Mouse (Mus musculus) ES-E14 (cell line): ENCODE data around the gene Acot7. TPM values are rescaled to one million over a fixed set of nuclear protein-coding genes. Genes with fewer than 3 reads are reported as not detected.

Experiments
- DNase-seq: peaks from one replicate; pipeline ENCODE4 v3.0.0-alpha.2; 2013; ENCODE audit warnings: low read depth, low spot score
- H3K27ac ChIP-seq: 2 replicates; pipeline ENCODE4 v1.5.1; 2012; ENCODE audit warnings: low read depth, mild to moderate bottlenecking, low read length, moderate library complexity, mixed read lengths; ENCODE audit not compliant: poor library complexity, insufficient read depth, severe bottlenecking
- H3K36me3 ChIP-seq: 2 replicates; pipeline ENCODE4 v1.6.1; 2012; ENCODE audit warnings: mild to moderate bottlenecking, low read length, moderate library complexity, mixed read lengths; ENCODE audit not compliant: control insufficient read depth, poor library complexity, insufficient read depth, severe bottlenecking
- H3K4me1 ChIP-seq, 2 experiments: fragments of 150-350 bp in 1 of 2; sonication (generic) in 1 of 2; 2 replicates each; pipeline ENCODE4 v1.6.1; 2012; ENCODE audit warnings: low read length in 2 of 2, mild to moderate bottlenecking in 1 of 2, mixed read lengths in 1 of 2; ENCODE audit not compliant: control insufficient read depth in 2 of 2, insufficient read depth in 2 of 2, poor library complexity in 1 of 2
- H3K4me3 ChIP-seq, 2 experiments: fragments of 150-350 bp in 1 of 2; sonication (generic) in 1 of 2; 2 replicates each; pipeline ENCODE4 v1.5.1; 2012; ENCODE audit warnings: low read length in 2 of 2, low read depth in 1 of 2, mild to moderate bottlenecking in 1 of 2, mixed read lengths in 1 of 2; ENCODE audit not compliant: insufficient read depth in 1 of 2, poor library complexity in 1 of 2, severe bottlenecking in 1 of 2
- H3K9ac ChIP-seq: 2 replicates; pipeline ENCODE4 v1.6.1; 2012; ENCODE audit warnings: low read depth, mild to moderate bottlenecking, low read length, mixed read lengths; ENCODE audit not compliant: poor library complexity, insufficient read depth, severe bottlenecking
- H3K9me3 ChIP-seq: fragments of 150-350 bp; sonication (generic); 2 replicates; pipeline ENCODE4 v1.6.1; 2012; ENCODE audit warnings: low read depth, mild to moderate bottlenecking, low read length; ENCODE audit not compliant: control insufficient read depth, insufficient read depth
- CHD2 ChIP-seq: IDR thresholded peaks from 2 replicates; pipeline ENCODE4 v1.6.1; 2014; ENCODE audit warnings: mild to moderate bottlenecking, low read depth, low read length, inconsistent platforms
- HCFC1 ChIP-seq: IDR thresholded peaks from 2 replicates; pipeline ENCODE4 v1.6.1; 2012; ENCODE audit warnings: low read length, inconsistent platforms, borderline replicate concordance; ENCODE audit not compliant: insufficient read depth
- MAFK ChIP-seq: IDR thresholded peaks from 2 replicates; pipeline ENCODE4 v1.6.1; 2014; ENCODE audit warnings: mild to moderate bottlenecking, low read depth, low read length, inconsistent platforms; ENCODE audit not compliant: insufficient read depth
- ZC3H11A ChIP-seq: IDR thresholded peaks from 2 replicates; pipeline ENCODE4 v1.6.1; 2012; ENCODE audit warnings: low read depth, mild to moderate bottlenecking, inconsistent platforms, low read length, borderline replicate concordance
- ZNF384 ChIP-seq: IDR thresholded peaks from 2 replicates; pipeline ENCODE4 v1.6.1; 2012; ENCODE audit warnings: low read depth, low read length, inconsistent platforms
- in situ Hi-C, 2 experiments: fragments of 600-800 bp; cut with MboI; formaldehyde crosslinking; loops; one replicate each; pipeline ENCODE4 v1.15.1; 2025; ENCODE audit warnings: low sequenced_read_pairs in 2 of 2, inconsistent platforms in 1 of 2; ENCODE audit not compliant: unreplicated experiment in 2 of 2
- total RNA-seq: library from RNA; depleted of rRNA; stranded (reverse); fragments of 300-350 nt; gene quantifications from 2 replicates; pipeline ENCODE4 v1.2.3, GENCODE M21; 2012

The Acot7 gene
- total RNA-seq, 1 experiment = 51.9 TPM

- Histone ChIP-seq H3K27ac (no peak overlapping the region), H3K4me1 (peaks cover 0 to 22% of the 10 kb centered on the region in 2 experiments; a peak in 1 of 4 replicates)
- no peak for TF ChIP-seq MAFK
- TF ChIP-seq CHD2 = no peak
- TF ChIP-seq ZC3H11A = no peak
- no peak for TF ChIP-seq ZNF384
- TF ChIP-seq HCFC1 = no peak
Measured at GRCm38 (mm10) chr4:152135363-152135762, 42.6 kb upstream of the Acot7 start.

GRCm38 (mm10) chr4:152136112-152136875 lies 41.6 kb upstream of the Acot7 start:
- Histone ChIP-seq H3K27ac (no peak overlapping the region), H3K9me3 (no peaks in the 10 kb centered on the region), H3K9ac (no peak overlapping the region), H3K4me3 (no peak overlapping the region), H3K4me1 (peaks cover 0 to 21% of the 10 kb centered on the region in 2 experiments; a peak in 1 of 4 replicates), H3K36me3 (no peaks in the 10 kb centered on the region)
- TF ChIP-seq HCFC1 (no peak), CHD2 (no peak), MAFK (no peak), ZC3H11A (no peak), ZNF384 (no peak)
- in situ Hi-C loops = no loop called here
- no peak for DNase-seq

More at GRCm38 (mm10) chr4:152135363-152135762, 42.6 kb upstream of the Acot7 start:
- in situ Hi-C loops = no loop called here
- H3K9ac ChIP-seq = no peak overlapping the region
- H3K36me3 ChIP-seq = no peaks in the 10 kb centered on the region
- no peaks in the 10 kb centered on the region for H3K9me3 ChIP-seq
- no peak overlapping the region for H3K4me3 ChIP-seq
- no peak for DNase-seq

GRCm38 (mm10) chr4:152136876-152137250 lies 41.1 kb upstream of the Acot7 start:
- Histone ChIP-seq H3K27ac (no peak overlapping the region), H3K4me3 (no peak overlapping the region), H3K9ac (no peak overlapping the region), H3K4me1 (peaks cover 0 to 21% of the 10 kb centered on the region in 2 experiments; a peak in 1 of 4 replicates), H3K36me3 (no peaks in the 10 kb centered on the region), H3K9me3 (no peaks in the 10 kb centered on the region)
- in situ Hi-C loops = no loop called here
- DNase-seq = no peak
- no peak for TF ChIP-seq ZC3H11A
- no peak for TF ChIP-seq CHD2
- no peak for TF ChIP-seq MAFK
- TF ChIP-seq HCFC1 = no peak
- no peak for TF ChIP-seq ZNF384

- peak; percentile 77 for DNase-seq
- Histone ChIP-seq H3K36me3 (no peaks in the 10 kb centered on the region), H3K9me3 (no peaks in the 10 kb centered on the region), H3K4me3 (peak overlapping the region; percentile 76 to 95), H3K27ac (no peak overlapping the region), H3K4me1 (peaks cover 0 to 17% of the 10 kb centered on the region in 2 experiments; a peak in 1 of 4 replicates), H3K9ac (no peak overlapping the region)
- in situ Hi-C loops = no loop called here
- TF ChIP-seq ZC3H11A (0 out of 2 replicates have a peak, but pooled peaks have one; percentile 10), HCFC1 (no peak)
Measured at GRCm38 (mm10) chr4:152138497-152139260, 39.3 kb upstream of the Acot7 start.
